Mouse (Mus musculus): Measurements from ENCODE around the gene Slc25a16. TPM values are rescaled to one million over a fixed set of nuclear protein-coding genes. Genes with fewer than 3 reads are reported as not detected.

Gene Slc25a16
- polyA plus RNA-seq, 1 experiment: 24.0 TPM

- 100% methylated on average over 1 of the region's 1 CpGs for WGBS
Observed at GRCm38 (mm10) chr10:62884517-62884916, 35.9 kb upstream of the Slc25a16 start.

DNA sequence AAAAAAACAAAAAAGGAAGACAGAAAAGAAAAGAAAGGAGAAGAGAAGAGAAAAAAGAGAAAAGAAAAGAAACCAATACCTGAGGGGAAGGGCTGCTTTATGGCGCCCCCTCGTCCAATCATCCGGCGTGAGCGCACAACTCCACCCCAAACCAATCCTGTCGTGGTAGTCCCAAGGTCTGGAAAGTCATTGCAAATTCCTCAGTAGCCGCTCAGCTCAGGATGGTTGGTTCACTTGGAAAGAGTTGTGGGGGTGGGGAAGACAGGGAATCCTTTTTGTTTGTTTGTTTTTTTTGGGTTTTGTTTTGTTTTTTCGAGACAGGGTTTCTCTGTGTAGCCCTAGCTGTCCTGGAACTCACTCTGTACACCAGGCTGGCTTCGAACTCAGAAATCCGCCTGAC is 35.0 kb upstream of the Slc25a16 start:
- Histone ChIP-seq H3K27ac (ENCODE audit: control insufficient read depth, insufficient read depth, low read length) (no peak overlapping the region), H3K4me3 (ENCODE audit: control insufficient read depth, insufficient read depth, low read length) (no peak overlapping the region), H3K27me3 (ENCODE audit: control insufficient read depth, insufficient read depth, low read length) (peaks cover 6% of the 10 kb centered on the region; the same call in 1 of the 2 replicates), H3K36me3 (ENCODE audit: control insufficient read depth, insufficient read depth, low read length) (no peaks in the 10 kb centered on the region), H3K4me1 (replicated peaks; ENCODE audit: control insufficient read depth, insufficient read depth, low read length) (peaks cover 19% of the 10 kb centered on the region)
- TF ChIP-seq POLR2A (IDR thresholded peaks at IDR 0.05; ENCODE audit: control insufficient read depth, extremely low read depth, insufficient read depth, low read length, poor library complexity) (no peak), CTCF (IDR thresholded peaks at IDR 0.05; ENCODE audit: borderline replicate concordance, control insufficient read depth, extremely low read depth, insufficient read depth, low read length, poor library complexity) (no peak)
- DNase-seq: no peak
- 59% methylated on average over 10 of the region's 10 CpGs for WGBS

More at GRCm38 (mm10) chr10:62884517-62884916, 35.9 kb upstream of the Slc25a16 start:
- no peak for TF ChIP-seq CTCF (IDR thresholded peaks at IDR 0.05; ENCODE audit: borderline replicate concordance, control insufficient read depth, extremely low read depth, insufficient read depth, low read length, poor library complexity)
- TF ChIP-seq POLR2A (IDR thresholded peaks at IDR 0.05; ENCODE audit: control insufficient read depth, extremely low read depth, insufficient read depth, low read length, poor library complexity): no peak
- H3K27ac ChIP-seq (ENCODE audit: control insufficient read depth, insufficient read depth, low read length): no peak overlapping the region
- peaks cover 19% of the 10 kb centered on the region for H3K4me1 ChIP-seq (replicated peaks; ENCODE audit: control insufficient read depth, insufficient read depth, low read length)
- H3K27me3 ChIP-seq (ENCODE audit: control insufficient read depth, insufficient read depth, low read length): peaks cover 6% of the 10 kb centered on the region; the same call in 1 of the 2 replicates
- H3K36me3 ChIP-seq (ENCODE audit: control insufficient read depth, insufficient read depth, low read length): no peaks in the 10 kb centered on the region
- DNase-seq: no peak
- H3K4me3 ChIP-seq (ENCODE audit: control insufficient read depth, insufficient read depth, low read length): no peak overlapping the region

DNA sequence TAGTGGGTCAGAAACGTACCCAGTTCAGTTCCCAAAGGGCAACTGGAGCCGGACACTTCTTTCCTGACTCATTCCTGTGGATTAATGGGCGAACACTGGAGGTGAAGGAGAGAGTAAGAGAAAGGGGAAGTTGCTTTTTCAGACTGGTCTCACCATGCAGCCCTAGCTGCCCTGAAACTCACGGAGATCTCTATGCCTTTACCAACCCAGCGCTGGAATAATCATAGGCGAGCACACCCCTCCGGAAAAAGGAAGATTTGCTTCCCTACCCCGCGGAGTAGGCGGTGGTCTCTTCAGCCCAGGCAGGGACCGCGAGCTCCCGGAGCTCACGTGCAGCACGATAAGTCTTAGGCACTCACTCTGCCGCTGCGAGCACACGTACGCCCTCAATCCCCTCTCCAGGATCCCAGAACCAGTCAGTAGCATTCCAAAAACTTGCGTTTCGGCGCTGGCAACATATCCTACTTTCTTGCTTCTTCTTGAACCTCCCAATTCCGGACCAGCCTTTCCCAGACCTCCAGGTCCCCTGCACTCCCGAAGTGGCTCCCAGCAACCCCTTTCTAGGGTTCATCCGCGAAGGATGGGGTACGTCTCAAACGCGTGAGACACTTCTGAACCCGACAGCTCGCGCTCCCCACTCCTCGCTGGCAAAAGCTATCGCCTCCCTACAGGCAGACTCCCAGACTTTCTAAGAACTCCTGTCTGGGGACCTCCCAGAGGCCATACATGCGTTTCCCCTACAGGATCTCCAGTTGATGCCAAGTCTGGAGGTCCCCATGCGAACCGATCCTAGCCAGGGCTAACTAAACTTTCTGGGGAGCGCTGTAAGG is 34.2 kb upstream of the Slc25a16 start:
- TF ChIP-seq CTCF (IDR thresholded peaks at IDR 0.05; ENCODE audit: borderline replicate concordance, control insufficient read depth, extremely low read depth, insufficient read depth, low read length, poor library complexity): no peak
- peak; percentile 25; the same call in 1 of the 2 replicates for TF ChIP-seq POLR2A (IDR thresholded peaks at IDR 0.05; ENCODE audit: control insufficient read depth, extremely low read depth, insufficient read depth, low read length, poor library complexity)
- WGBS: under 1% methylated on average over 38 of the region's 38 CpGs
- DNase-seq: peak; percentile 4
- Histone ChIP-seq H3K27me3 (ENCODE audit: control insufficient read depth, insufficient read depth, low read length) (peaks cover 6% of the 10 kb centered on the region; the same call in 1 of the 2 replicates), H3K27ac (ENCODE audit: control insufficient read depth, insufficient read depth, low read length) (no peak overlapping the region), H3K36me3 (ENCODE audit: control insufficient read depth, insufficient read depth, low read length) (no peaks in the 10 kb centered on the region), H3K4me1 (replicated peaks; ENCODE audit: control insufficient read depth, insufficient read depth, low read length) (peaks cover 19% of the 10 kb centered on the region), H3K4me3 (ENCODE audit: control insufficient read depth, insufficient read depth, low read length) (peak overlapping the region; percentile 41)

DNA sequence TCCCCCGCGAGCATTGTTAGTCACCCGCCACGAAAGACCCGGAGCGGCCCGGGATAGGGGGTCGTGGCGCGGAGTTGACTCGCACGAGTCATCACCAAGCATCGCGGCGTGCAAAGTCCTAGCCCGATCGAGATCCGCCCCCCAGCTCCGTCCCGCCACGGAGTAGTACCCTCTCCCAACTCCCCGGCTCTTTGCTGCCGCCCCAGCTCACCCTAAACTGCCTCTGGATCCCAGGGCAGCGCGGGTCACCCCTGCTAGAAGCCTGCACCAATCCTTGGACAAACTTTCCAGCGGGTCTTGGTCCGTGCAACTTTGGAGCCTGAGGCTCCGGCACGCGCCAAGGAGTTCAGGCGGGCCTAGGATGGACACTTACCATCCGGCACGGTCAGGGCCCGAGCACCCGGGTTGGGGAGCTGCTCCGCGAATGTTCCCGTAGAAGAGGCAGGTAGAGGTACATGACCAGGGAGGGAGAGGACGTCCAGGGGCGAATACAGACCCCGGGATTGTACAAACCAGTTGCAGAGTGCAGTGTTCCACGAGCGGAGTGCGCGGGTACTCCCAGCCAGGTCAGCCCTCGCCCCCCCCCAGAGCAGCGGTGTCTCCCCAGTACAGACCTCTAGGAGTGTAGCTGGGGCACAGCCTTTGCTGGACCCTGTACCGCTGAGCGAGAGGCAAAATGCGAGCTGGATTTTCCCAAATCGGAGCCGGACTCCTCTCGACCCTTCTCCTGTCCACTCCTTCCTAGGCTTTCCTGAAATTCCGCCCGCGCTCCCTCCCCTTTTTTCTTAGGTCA is 33.4 kb upstream of the Slc25a16 start:
- peak overlapping the region; percentile 41 for H3K4me3 ChIP-seq (ENCODE audit: control insufficient read depth, insufficient read depth, low read length)
- DNase-seq: peak; percentile 15
- H3K27ac ChIP-seq (ENCODE audit: control insufficient read depth, insufficient read depth, low read length): no peak overlapping the region
- H3K27me3 ChIP-seq (ENCODE audit: control insufficient read depth, insufficient read depth, low read length): peaks cover 6% of the 10 kb centered on the region; the same call in 1 of the 2 replicates
- 2% methylated on average over 56 of the region's 56 CpGs for WGBS
- H3K4me1 ChIP-seq (replicated peaks; ENCODE audit: control insufficient read depth, insufficient read depth, low read length): peaks cover 19% of the 10 kb centered on the region
- TF ChIP-seq CTCF (IDR thresholded peaks at IDR 0.05; ENCODE audit: borderline replicate concordance, control insufficient read depth, extremely low read depth, insufficient read depth, low read length, poor library complexity): no peak
- no peak for TF ChIP-seq POLR2A (IDR thresholded peaks at IDR 0.05; ENCODE audit: control insufficient read depth, extremely low read depth, insufficient read depth, low read length, poor library complexity)
- no peaks in the 10 kb centered on the region for H3K36me3 ChIP-seq (ENCODE audit: control insufficient read depth, insufficient read depth, low read length)

GRCm38 (mm10) chr10:62891025-62891424 is 29.4 kb upstream of the Slc25a16 start:
- H3K27me3 ChIP-seq (ENCODE audit: control insufficient read depth, insufficient read depth, low read length): peaks cover 6% of the 10 kb centered on the region; the same call in 1 of the 2 replicates
- no peak for TF ChIP-seq POLR2A (IDR thresholded peaks at IDR 0.05; ENCODE audit: control insufficient read depth, extremely low read depth, insufficient read depth, low read length, poor library complexity)
- TF ChIP-seq CTCF (IDR thresholded peaks at IDR 0.05; ENCODE audit: borderline replicate concordance, control insufficient read depth, extremely low read depth, insufficient read depth, low read length, poor library complexity): no peak
- no peak for DNase-seq
- H3K36me3 ChIP-seq (ENCODE audit: control insufficient read depth, insufficient read depth, low read length): no peaks in the 10 kb centered on the region
- H3K4me1 ChIP-seq (replicated peaks; ENCODE audit: control insufficient read depth, insufficient read depth, low read length): peaks cover 12% of the 10 kb centered on the region
- H3K4me3 ChIP-seq (ENCODE audit: control insufficient read depth, insufficient read depth, low read length): no peak overlapping the region
- no peak overlapping the region for H3K27ac ChIP-seq (ENCODE audit: control insufficient read depth, insufficient read depth, low read length)
- WGBS: 29% methylated on average over 3 of the region's 3 CpGs

- TF ChIP-seq POLR2A (IDR thresholded peaks at IDR 0.05; ENCODE audit: control insufficient read depth, extremely low read depth, insufficient read depth, low read length, poor library complexity) (no peak), CTCF (IDR thresholded peaks at IDR 0.05; ENCODE audit: borderline replicate concordance, control insufficient read depth, extremely low read depth, insufficient read depth, low read length, poor library complexity) (no peak)
- no peaks in the 10 kb centered on the region for H3K36me3 ChIP-seq (ENCODE audit: control insufficient read depth, insufficient read depth, low read length)
- WGBS: 83% methylated on average over 4 of the region's 4 CpGs
- no peak for DNase-seq
- no peak overlapping the region for H3K27ac ChIP-seq (ENCODE audit: control insufficient read depth, insufficient read depth, low read length)
- H3K4me1 ChIP-seq (replicated peaks; ENCODE audit: control insufficient read depth, insufficient read depth, low read length): no peaks in the 10 kb centered on the region
- H3K27me3 ChIP-seq (ENCODE audit: control insufficient read depth, insufficient read depth, low read length): no peaks in the 10 kb centered on the region
- H3K4me3 ChIP-seq (ENCODE audit: control insufficient read depth, insufficient read depth, low read length): no peak overlapping the region
Observed at GRCm38 (mm10) chr10:62892549-62893232, 27.7 kb upstream of the Slc25a16 start.

Measured in thymus, adult 2 months (tissue).